Mouse (Mus musculus) erythroblast, embryonic 14.5 days (primary cell): ENCODE results near the gene Prkag3.

Experiments used
- GATA1 ChIP-seq: IDR thresholded peaks from 2 replicates; pipeline ENCODE4 v1.6.1; 2012; ENCODE audit warnings: low read length, inconsistent platforms, mixed read lengths
- TAL1 ChIP-seq: IDR thresholded peaks from 3 replicates; pipeline ENCODE4 v1.6.1; 2012; ENCODE audit warnings: low read length, inconsistent platforms, mixed read lengths

DNA sequence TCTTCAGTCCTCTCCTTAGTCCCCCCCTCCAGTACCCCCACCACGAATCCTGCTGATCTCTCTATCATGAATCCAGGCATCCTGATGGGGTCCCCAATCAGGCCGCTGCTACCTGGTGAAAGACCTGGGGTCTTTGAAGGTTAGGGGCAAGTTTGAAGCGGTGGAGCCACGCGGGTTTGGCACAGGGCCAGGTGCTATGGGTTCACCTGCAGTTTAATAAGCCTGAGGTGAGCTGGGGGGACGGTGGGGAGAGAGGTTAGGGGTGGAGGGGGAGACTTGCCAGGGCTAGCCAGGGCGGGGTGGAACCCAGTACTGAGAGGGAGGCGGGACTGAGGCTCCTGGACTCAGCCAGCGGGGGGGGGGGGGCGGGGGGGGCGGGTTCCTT is 46.1 kb upstream of the Prkag3 start:
- TF ChIP-seq TAL1 (no peak), GATA1 (no peak)
